Mouse (Mus musculus) cerebellum, postnatal 4 days (tissue): ENCODE measurements at regions not wholly inside any gene's neighbourhood (a gene's known extent, or its start where the extent isn't known, plus 50 kb on each side); places are given as distances from the start of the nearest gene placed in this dataset.
A peak's percentile ranks its signal among the peaks of the same experiment; 100 is the strongest.
"Not testable (repeated sequence)": the region's sequence is repeated elsewhere in the genome, so short reads cannot be mapped to it uniquely, and the experiment has no call there.

Experiments used
- DNase-seq, 2 experiments: peaks; one replicate each; pipeline ENCODE4 v3.0.0; 2022; ENCODE audit warnings: low spot score in 2 of 2, mixed read lengths in 1 of 2

- peak in 1 of 2 experiments; percentile 2 for DNase-seq
Observed at GRCm38 (mm10) chrX:19903962-19904930, 155.1 kb upstream of the Chst7 start.

- DNase-seq, result no peak
Observed at GRCm38 (mm10) chrX:19906646-19907371, 152.6 kb upstream of the Chst7 start.

GRCm38 (mm10) chrX:19917001-19917400 is 142.4 kb upstream of the Chst7 start:
- DNase-seq, result no peak

- not testable (repeated sequence) for DNase-seq
Observed at GRCm38 (mm10) chrX:19929376-19929775, 130.0 kb upstream of the Chst7 start.

GRCm38 (mm10) chrX:19929866-19930265 is 129.5 kb upstream of the Chst7 start:
- no peak for DNase-seq

GRCm38 (mm10) chrX:19943305-19943704 is 116.1 kb upstream of the Chst7 start:
- DNase-seq, result no peak
